Mouse (Mus musculus) heart, embryonic 16.5 days (tissue): Measurements from ENCODE around the gene Wdr6. TPM values are rescaled to one million over a fixed set of nuclear protein-coding genes. Genes with fewer than 3 reads are reported as not detected.

Experiments used
- ATAC-seq: fragments of 200-750 bp; cut with Nextera tagmentation; replicated peaks from 2 replicates; pipeline ENCODE4 v1.8.0; 2017; ENCODE audit warnings: moderate number of reproducible peaks; ENCODE audit not compliant: insufficient read depth, low FRiP score; ENCODE audit errors: extremely low read depth
- H3K27ac ChIP-seq: fragments of 300-500 bp; sonication (generic); 2 replicates; pipeline ENCODE4 v1.5.1; 2014; ENCODE audit warnings: mild to moderate bottlenecking, low read length, control low read depth, moderate library complexity
- H3K27me3 ChIP-seq: fragments of 300-500 bp; sonication (generic); 2 replicates; pipeline ENCODE4 v1.6.1; 2014; ENCODE audit warnings: low read length, mixed read lengths; ENCODE audit not compliant: control insufficient read depth, insufficient read depth
- H3K36me3 ChIP-seq: fragments of 300-500 bp; sonication (generic); 2 replicates; pipeline ENCODE4 v1.6.1; 2014; ENCODE audit not compliant: control insufficient read depth, insufficient read depth
- H3K4me1 ChIP-seq: fragments of 300-500 bp; sonication (generic); 2 replicates; pipeline ENCODE4 v1.6.1; 2014; ENCODE audit warnings: low read length, mixed read lengths; ENCODE audit not compliant: control insufficient read depth, insufficient read depth
- H3K4me2 ChIP-seq: fragments of 300-500 bp; sonication (generic); 2 replicates; pipeline ENCODE4 v1.6.1; 2014; ENCODE audit warnings: low read depth, mild to moderate bottlenecking, control low read depth, low read length
- H3K4me3 ChIP-seq: fragments of 300-500 bp; sonication (generic); 2 replicates; pipeline ENCODE4 v1.5.1; 2014; ENCODE audit warnings: mild to moderate bottlenecking, control low read depth, low read length
- H3K9ac ChIP-seq: fragments of 300-500 bp; sonication (generic); 2 replicates; pipeline ENCODE4 v1.6.1; 2014; ENCODE audit warnings: low read length, control low read depth
- H3K9me3 ChIP-seq: fragments of 300-500 bp; sonication (generic); replicated peaks from 2 replicates; pipeline ENCODE4 v1.6.1; 2016; ENCODE audit warnings: low read length; ENCODE audit not compliant: control insufficient read depth
- WGBS: fragments of 180-500 bp; shearing (Covaris S2); extraction: QIAGEN DNeasy Blood & Tissue Kit; methylation state at CpG from one replicate; pipeline ENCODE4 v1.1.7; 2014; 5-methylcytosine and 5-hydroxymethylcytosine counted together
- microRNA counts: library from miRNA; unstranded; fragments of <30 nt; microRNA quantifications from one replicate; lab custom pipeline; 2016
- microRNA-seq: library from miRNA; unstranded; fragments of <30 nt; microRNA quantifications from one replicate; pipeline ENCODE4, GENCODE M21; 2017
- polyA plus RNA-seq: library from polyadenylated mRNA; unstranded; fragments of >200 nt; fragmentation: Nextera tagmentation; extraction: Ambion mirVana; gene quantifications from 2 replicates; pipeline ENCODE4 v1.2.1, GENCODE M21; 2015

Wdr6 gene
- polyA plus RNA-seq, 1 experiment from 2014 or later: 48.3 TPM

- Histone ChIP-seq H3K4me1 (no peaks in the 10 kb centered on the region), H3K9ac (no peak overlapping the region), H3K4me3 (no peak overlapping the region), H3K27me3 (no peaks in the 10 kb centered on the region), H3K27ac (no peak overlapping the region), H3K36me3 (peaks cover 58% of the 10 kb centered on the region), H3K9me3 (no peaks in the 10 kb centered on the region), H3K4me2 (no peak overlapping the region)
- 86% methylated on average over 1 of the region's 1 CpGs for WGBS
- ATAC-seq: no peak
These were observed 31.7 kb downstream of the Wdr6 start for GRCm38 (mm10) chr9:108546875-108547274.

GRCm38 (mm10) chr9:108545986-108546385 lies 32.6 kb downstream of the Wdr6 start:
- Histone ChIP-seq H3K9me3 (no peaks in the 10 kb centered on the region), H3K4me1 (no peaks in the 10 kb centered on the region), H3K4me2 (no peak overlapping the region), H3K27ac (no peak overlapping the region), H3K27me3 (no peaks in the 10 kb centered on the region), H3K9ac (no peak overlapping the region), H3K4me3 (no peak overlapping the region), H3K36me3 (peaks cover 63% of the 10 kb centered on the region)
- no peak for ATAC-seq
- 92% methylated on average over 3 of the region's 3 CpGs for WGBS

- no peak for ATAC-seq
- Histone ChIP-seq H3K27me3 (no peaks in the 10 kb centered on the region), H3K4me2 (no peak overlapping the region)
These were observed 37.7 kb downstream of the Wdr6 start for GRCm38 (mm10) chr9:108540846-108541245.

GRCm38 (mm10) chr9:108531496-108531895 lies 47.0 kb downstream of the Wdr6 start:
- H3K9me3 ChIP-seq: no peaks in the 10 kb centered on the region
- WGBS: 91% methylated on average over 1 of the region's 1 CpGs
- no peak overlapping the region for H3K4me2 ChIP-seq
- no peak overlapping the region for H3K4me3 ChIP-seq
- no peak overlapping the region for H3K27ac ChIP-seq
- peaks cover 56% of the 10 kb centered on the region for H3K36me3 ChIP-seq
- H3K27me3 ChIP-seq: no peaks in the 10 kb centered on the region
- H3K9ac ChIP-seq: no peak overlapping the region
- H3K4me1 ChIP-seq: no peaks in the 10 kb centered on the region
- ATAC-seq: no peak

More at GRCm38 (mm10) chr9:108540846-108541245, 37.7 kb downstream of the Wdr6 start:
- Histone ChIP-seq H3K4me3 (no peak overlapping the region), H3K9ac (no peak overlapping the region), H3K9me3 (no peaks in the 10 kb centered on the region), H3K36me3 (peaks cover 74% of the 10 kb centered on the region), H3K4me1 (no peaks in the 10 kb centered on the region), H3K27ac (no peak overlapping the region)

GRCm38 (mm10) chr9:108530954-108531353 lies 47.6 kb downstream of the Wdr6 start:
- ATAC-seq: no peak
- peaks cover 52% of the 10 kb centered on the region for H3K36me3 ChIP-seq
- no peak overlapping the region for H3K4me2 ChIP-seq
- H3K9ac ChIP-seq: no peak overlapping the region
- WGBS: 94% methylated on average over 1 of the region's 1 CpGs
- H3K27me3 ChIP-seq: no peaks in the 10 kb centered on the region
- no peak overlapping the region for H3K4me3 ChIP-seq
- no peak overlapping the region for H3K27ac ChIP-seq
- no peaks in the 10 kb centered on the region for H3K4me1 ChIP-seq
- H3K9me3 ChIP-seq: no peaks in the 10 kb centered on the region

- H3K4me1 ChIP-seq: 0 out of 2 replicates have a peak, but pooled peaks cover 3% of the 10 kb centered on the region
- no peak overlapping the region for H3K4me2 ChIP-seq
- ATAC-seq: no peak
- H3K9ac ChIP-seq: no peak overlapping the region
- H3K27ac ChIP-seq: no peak overlapping the region
- no peaks in the 10 kb centered on the region for H3K9me3 ChIP-seq
- no peaks in the 10 kb centered on the region for H3K27me3 ChIP-seq
- H3K36me3 ChIP-seq: peaks cover 21% of the 10 kb centered on the region
- H3K4me3 ChIP-seq: no peak overlapping the region
- WGBS: 73% methylated on average over 3 of the region's 3 CpGs
These were observed 53.1 kb downstream of the Wdr6 start for GRCm38 (mm10) chr9:108525400-108525799.

GRCm38 (mm10) chr9:108523341-108523740 lies 55.2 kb downstream of the Wdr6 start:
- Histone ChIP-seq H3K9me3 (no peaks in the 10 kb centered on the region), H3K9ac (no peak overlapping the region), H3K4me2 (no peak overlapping the region), H3K27ac (no peak overlapping the region), H3K36me3 (peaks cover 8% of the 10 kb centered on the region), H3K4me1 (peaks cover 16% of the 10 kb centered on the region), H3K4me3 (no peak overlapping the region), H3K27me3 (no peaks in the 10 kb centered on the region)
- 93% methylated on average over 4 of the region's 4 CpGs for WGBS
- no peak for ATAC-seq

MicroRNA genes within 50 kb of the gene (microRNA counts, 519-probe panel; counts per million panel counts)
- microRNA mmu-miR-191 (lab: Ali Mortazavi, UCI): 2,699 counts per million, percentile 70 among the panel's probes with 10 or more counts
- microRNA mmu-miR-425 (lab: Ali Mortazavi, UCI): 2,619 counts per million, percentile 65 among the panel's probes with 10 or more counts

Small RNA genes within 50 kb of the gene (microRNA-seq; reads per million reads assigned to microRNA genes)
- not detected for gene Gm24083
- not detected for gene Mir191
- gene Mir425: 2,015 reads per million, percentile 84 among the genes with 10 or more reads in this experiment

Other genes with a start within 250 kb of the Wdr6 start
- gene Gpx1, start 239.8 kb downstream of the Wdr6 start, polyA plus RNA-seq: 647 and 680 TPM in 2 replicates
- gene Usp4, start 230.9 kb downstream of the Wdr6 start, polyA plus RNA-seq: 83.6 and 84.2 TPM in 2 replicates
- gene 1700102P08Rik, start 185.9 kb downstream of the Wdr6 start, polyA plus RNA-seq: 0.14 and 0.42 TPM in 2 replicates
- 0.45 and 0.71 TPM in 2 replicates for gene Ccdc36, start 150.3 kb downstream of the Wdr6 start, polyA plus RNA-seq
- gene BC048562, start 142.3 kb downstream of the Wdr6 start, polyA plus RNA-seq: not detected in 2 replicates
- gene Ccdc71, start 118.2 kb downstream of the Wdr6 start, polyA plus RNA-seq: 39.8 and 44.3 TPM in 2 replicates
- 103 and 110 TPM in 2 replicates for gene Klhdc8b, start 117.2 kb downstream of the Wdr6 start, polyA plus RNA-seq
- gene Lamb2, start 99.0 kb downstream of the Wdr6 start, polyA plus RNA-seq: 67.1 and 77.7 TPM in 2 replicates
- 60.1 and 63.5 TPM in 2 replicates for gene Usp19, start 88.1 kb downstream of the Wdr6 start, polyA plus RNA-seq
- gene Qars, start 71.0 kb downstream of the Wdr6 start, polyA plus RNA-seq: 70.4 and 83.2 TPM in 2 replicates
- 82.2 and 82.5 TPM in 2 replicates for gene Qrich1, start 61.9 kb downstream of the Wdr6 start, polyA plus RNA-seq
- gene Impdh2, start 18.5 kb downstream of the Wdr6 start, polyA plus RNA-seq: 91.7 and 91.8 TPM in 2 replicates
- gene Ndufaf3, start 11.3 kb downstream of the Wdr6 start, polyA plus RNA-seq: 63.7 and 65.9 TPM in 2 replicates
- gene Dalrd3, start 8.9 kb downstream of the Wdr6 start, polyA plus RNA-seq: 83.3 and 83.6 TPM in 2 replicates
- gene P4htm, start 18.9 kb upstream of the Wdr6 start, polyA plus RNA-seq: 20.1 and 22.0 TPM in 2 replicates
- gene Arih2, start 70.6 kb upstream of the Wdr6 start, polyA plus RNA-seq: 45.6 and 46.9 TPM in 2 replicates
- 88.0 and 91.4 TPM in 2 replicates for gene Slc25a20, start 83.3 kb upstream of the Wdr6 start, polyA plus RNA-seq
- gene Prkar2a, start 110.6 kb upstream of the Wdr6 start, polyA plus RNA-seq: 21.3 and 25.5 TPM in 2 replicates
- 27.2 and 31.0 TPM in 2 replicates for gene Ip6k2, start 205.1 kb upstream of the Wdr6 start, polyA plus RNA-seq
- 10.0 and 14.5 TPM in 2 replicates for gene Nckipsd, start 229.6 kb upstream of the Wdr6 start, polyA plus RNA-seq
- 0.05 and 0.13 TPM in 2 replicates for gene Celsr3, start 247.6 kb upstream of the Wdr6 start, polyA plus RNA-seq